Mouse (Mus musculus) adipocyte (in vitro differentiated cells): ENCODE results near the gene Olfr891.
"Not testable (repeated sequence)": the region's sequence is repeated elsewhere in the genome, so short reads cannot be mapped to it uniquely, and the experiment has no call there.

Experiments
- DNase-seq: peaks from one replicate; pipeline ENCODE4 v3.0.0-alpha.2; 2016; ENCODE audit warnings: low spot score

The Olfr891 gene

DNA sequence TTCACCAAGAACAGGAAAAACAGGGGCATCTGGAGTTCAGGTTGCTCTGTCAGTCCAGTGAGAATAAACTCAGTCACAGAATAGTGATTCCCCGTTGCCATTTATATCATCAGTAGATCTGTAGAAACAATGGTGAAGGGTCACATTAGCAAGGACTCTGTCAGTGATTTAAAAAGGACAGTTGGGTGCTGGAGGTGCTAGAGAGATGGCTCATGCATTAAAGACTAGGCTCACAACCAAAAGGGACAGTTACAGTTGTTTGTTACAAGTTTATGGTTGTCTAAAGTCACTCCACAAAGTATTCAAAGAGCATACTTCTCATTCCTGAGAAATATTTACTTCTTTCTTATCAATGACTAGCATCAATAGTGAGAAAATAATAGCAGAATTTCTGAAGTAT lies at the start of gene Olfr891:
Olfr891 (minus strand) TSS at position 101 of the 400 bp plus-strand sequence.
- no peak for DNase-seq

GRCm38 (mm10) chr9:38217755-38218154 lies 37.1 kb upstream of the Olfr891 start, which contains the start of gene Olfr894:
Gene Olfr894 (plus strand): TSS chr9:38218055.
- no peak for DNase-seq

DNA sequence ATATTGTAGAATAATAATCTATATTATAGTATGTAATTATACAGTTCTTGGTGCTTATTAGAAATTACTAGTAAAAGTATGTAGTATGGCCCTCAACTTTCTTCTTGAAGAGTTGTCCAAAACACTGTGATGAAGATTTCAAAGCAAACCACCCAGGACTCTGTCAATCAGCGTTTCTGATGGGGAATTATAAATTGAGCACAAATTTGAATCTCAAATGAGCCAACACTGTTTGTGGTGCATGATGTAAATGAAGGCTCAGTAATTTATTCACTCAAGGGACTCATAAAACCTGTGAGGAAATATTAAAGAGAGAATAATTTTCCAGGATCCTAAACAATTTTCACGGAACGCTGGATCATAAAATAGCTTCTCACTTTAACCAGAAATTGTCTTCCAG lies 27.4 kb upstream of the Olfr891 start, which contains the start of gene Olfr893:
Olfr893 (plus strand) TSS at position 301 of the 400 bp plus-strand sequence.
- DNase-seq: no peak

DNA sequence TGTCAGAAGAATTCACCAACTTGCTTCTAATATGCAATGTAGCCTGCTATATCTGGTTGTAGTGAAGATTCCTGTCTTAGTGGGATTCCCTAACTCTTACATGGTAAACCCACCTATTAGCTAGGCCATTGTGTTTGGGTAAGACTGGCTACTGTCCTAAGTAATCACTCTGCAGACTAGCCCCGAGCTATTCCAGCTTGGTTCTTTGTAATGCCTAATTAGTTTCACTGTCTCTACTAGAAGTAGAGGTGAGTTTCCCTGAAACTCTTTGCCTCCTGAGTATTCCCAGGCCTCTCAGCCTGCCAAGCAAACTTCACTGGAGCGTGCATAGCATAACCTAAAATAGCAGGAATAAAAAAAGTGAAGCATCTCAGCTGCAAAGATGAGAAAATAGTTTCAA lies 12.3 kb downstream of the Olfr891 start:
- DNase-seq: not testable (repeated sequence)

DNA sequence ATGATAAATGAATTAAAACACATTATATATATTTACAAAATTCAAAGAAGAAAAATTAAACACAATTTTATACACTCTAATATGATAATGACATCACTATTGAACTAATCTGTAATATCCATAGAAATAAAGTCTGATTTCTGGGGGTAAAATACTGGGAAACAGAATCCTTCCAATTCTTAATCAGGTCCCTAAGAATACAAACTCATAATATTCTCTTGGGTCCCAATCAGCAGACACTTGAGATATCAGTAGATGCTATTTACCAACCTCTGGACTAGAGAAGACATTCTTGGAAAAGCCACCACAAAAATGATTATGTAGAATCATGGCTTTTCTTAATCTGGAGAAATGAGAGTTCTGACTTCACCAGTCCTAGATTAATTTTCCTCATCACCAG lies 38.4 kb downstream of the Olfr891 start, which contains the start of gene Olfr890:
Olfr890 (plus strand) TSS at position 301 of the 400 bp plus-strand sequence.
- DNase-seq: no peak
